In genomic region chr5:69159897-69160509, GRCm38 (mm10) we compare ENCODE assay signal across 27 mouse cellular contexts.
DNase-seq lines count a peak whose midpoint lies in the region; ATAC-seq and TF ChIP-seq lines count a peak whose summit lies in the region.
"Had no signal": no experiment of that assay in that cellular context is flagged by ENCODE, and none has a peak within 500 bp of the region (broad histone marks: within the 10 kb centered on the region; RNA-seq: fewer than 3 reads in every experiment).

No protein-coding gene starts in this region.

- H3K4me2 ChIP-seq in hindbrain, postnatal 0 days (ENCODE audit: low read depth, low read length) = no peak overlapping the region
- H3K4me2 ChIP-seq in hindbrain, embryonic 14.5 days (replicated peaks) = no peak overlapping the region
- no peak overlapping the region for H3K4me2 ChIP-seq in midbrain, postnatal 0 days (ENCODE audit: low read depth, low read length, poor library complexity, severe bottlenecking)
- H3K4me2 ChIP-seq in midbrain, embryonic 11.5 days = no peak overlapping the region
- H3K4me2 ChIP-seq: embryonic facial prominence, embryonic 12.5 days; embryonic facial prominence, embryonic 15.5 days; forebrain, embryonic 15.5 days; heart, embryonic 13.5 days had no signal

- H3K27me3 ChIP-seq in hindbrain, postnatal 0 days (ENCODE audit: insufficient read depth, low read length) = no peaks in the 10 kb centered on the region
- no peaks in the 10 kb centered on the region for H3K27me3 ChIP-seq in hindbrain, embryonic 14.5 days (ENCODE audit: control insufficient read depth, insufficient read depth, low read length)
- H3K27me3 ChIP-seq in midbrain, postnatal 0 days (ENCODE audit: insufficient read depth, low read length) = no peaks in the 10 kb centered on the region
- H3K27me3 ChIP-seq in midbrain, embryonic 11.5 days (ENCODE audit: control insufficient read depth, insufficient read depth, low read length) = no peaks in the 10 kb centered on the region
- H3K27me3 ChIP-seq: embryonic facial prominence, embryonic 12.5 days; embryonic facial prominence, embryonic 15.5 days; forebrain, embryonic 15.5 days; heart, embryonic 13.5 days had no signal

- no peak overlapping the region for H3K9ac ChIP-seq in hindbrain, postnatal 0 days (replicated peaks; ENCODE audit: low read length)
- H3K9ac ChIP-seq in hindbrain, embryonic 14.5 days = no peak overlapping the region
- no peak overlapping the region for H3K9ac ChIP-seq in midbrain, postnatal 0 days (replicated peaks; ENCODE audit: low read length, poor library complexity, severe bottlenecking)
- H3K9ac ChIP-seq in midbrain, embryonic 11.5 days (ENCODE audit: low read length) = no peak overlapping the region
- H3K9ac ChIP-seq: embryonic facial prominence, embryonic 12.5 days; embryonic facial prominence, embryonic 15.5 days; forebrain, embryonic 15.5 days; heart, embryonic 13.5 days had no signal

- no peak overlapping the region for H3K27ac ChIP-seq in hindbrain, postnatal 0 days
- no peak overlapping the region for H3K27ac ChIP-seq in hindbrain, embryonic 14.5 days
- H3K27ac ChIP-seq in midbrain, postnatal 0 days (ENCODE audit: low read depth, low read length) = no peak overlapping the region
- H3K27ac ChIP-seq in midbrain, embryonic 11.5 days (ENCODE audit: low read depth, low read length) = no peak overlapping the region
- H3K27ac ChIP-seq: embryonic facial prominence, embryonic 12.5 days; embryonic facial prominence, embryonic 15.5 days; forebrain, embryonic 15.5 days; heart, adult 2 months; heart, embryonic 10.5 days; heart, embryonic 13.5 days had no signal

- no peak for TF ChIP-seq CTCF in hindbrain, postnatal 0 days (IDR thresholded peaks at IDR 0.05; ENCODE audit: low read depth)
- no peak for TF ChIP-seq CTCF in midbrain, postnatal 0 days (IDR thresholded peaks at IDR 0.05)
- no peak for TF ChIP-seq CTCF in brain, embryonic 14.5 days (IDR thresholded peaks at IDR 0.05; ENCODE audit: borderline replicate concordance, extremely low read depth, insufficient read depth, insufficient read length)

- WGBS in hindbrain, postnatal 0 days = 54% methylated on average over 4 of the region's 4 CpGs
- WGBS in hindbrain, embryonic 14.5 days = 68% methylated on average over 4 of the region's 4 CpGs
- WGBS in midbrain, postnatal 0 days = 55% methylated on average over 4 of the region's 4 CpGs
- WGBS in midbrain, embryonic 11.5 days = 76% methylated on average over 4 of the region's 4 CpGs

- H3K9me3 ChIP-seq in hindbrain, postnatal 0 days (ENCODE audit: low read length) = no peaks in the 10 kb centered on the region
- H3K9me3 ChIP-seq in hindbrain, embryonic 14.5 days (ENCODE audit: control insufficient read depth, low read length) = no peaks in the 10 kb centered on the region
- H3K9me3 ChIP-seq in midbrain, postnatal 0 days (ENCODE audit: low read length) = no peaks in the 10 kb centered on the region
- H3K9me3 ChIP-seq in midbrain, embryonic 11.5 days (ENCODE audit: control insufficient read depth, low read length) = no peaks in the 10 kb centered on the region
- H3K9me3 ChIP-seq: embryonic facial prominence, embryonic 12.5 days; embryonic facial prominence, embryonic 15.5 days; forebrain, embryonic 15.5 days; heart, embryonic 10.5 days; heart, embryonic 13.5 days had no signal

- H3K4me3 ChIP-seq in hindbrain, postnatal 0 days (ENCODE audit: low read length) = no peak overlapping the region
- H3K4me3 ChIP-seq in hindbrain, embryonic 14.5 days (replicated peaks; ENCODE audit: low read length) = no peak overlapping the region
- no peak overlapping the region for H3K4me3 ChIP-seq in midbrain, postnatal 0 days (ENCODE audit: low read depth, low read length)
- H3K4me3 ChIP-seq in midbrain, embryonic 11.5 days (ENCODE audit: low read depth, low read length) = no peak overlapping the region
- H3K4me3 ChIP-seq: embryonic facial prominence, embryonic 12.5 days; embryonic facial prominence, embryonic 15.5 days; forebrain, embryonic 15.5 days; heart, adult 2 months; heart, embryonic 10.5 days; heart, embryonic 13.5 days had no signal

- H3K4me1 ChIP-seq in hindbrain, postnatal 0 days (ENCODE audit: insufficient read depth, low read length) = no peaks in the 10 kb centered on the region
- no peaks in the 10 kb centered on the region for H3K4me1 ChIP-seq in hindbrain, embryonic 14.5 days (replicated peaks; ENCODE audit: control insufficient read depth, insufficient read depth, low read length)
- H3K4me1 ChIP-seq in midbrain, postnatal 0 days (ENCODE audit: insufficient read depth, low read length) = no peaks in the 10 kb centered on the region
- no peaks in the 10 kb centered on the region for H3K4me1 ChIP-seq in midbrain, embryonic 11.5 days (ENCODE audit: control insufficient read depth, insufficient read depth, low read length)
- H3K4me1 ChIP-seq: embryonic facial prominence, embryonic 12.5 days; embryonic facial prominence, embryonic 15.5 days; forebrain, embryonic 15.5 days; heart, embryonic 10.5 days; heart, embryonic 13.5 days had no signal

- no peaks in the 10 kb centered on the region for H3K36me3 ChIP-seq in hindbrain, postnatal 0 days (ENCODE audit: insufficient read depth, low read length)
- H3K36me3 ChIP-seq in hindbrain, embryonic 14.5 days (replicated peaks; ENCODE audit: control insufficient read depth, insufficient read depth) = no peaks in the 10 kb centered on the region
- H3K36me3 ChIP-seq in midbrain, postnatal 0 days (ENCODE audit: insufficient read depth, low read length) = no peaks in the 10 kb centered on the region
- no peaks in the 10 kb centered on the region for H3K36me3 ChIP-seq in midbrain, embryonic 11.5 days (ENCODE audit: control insufficient read depth, insufficient read depth, low read length)
- H3K36me3 ChIP-seq: embryonic facial prominence, embryonic 12.5 days; embryonic facial prominence, embryonic 15.5 days; forebrain, embryonic 15.5 days; heart, embryonic 10.5 days; heart, embryonic 13.5 days had no signal

- peak; percentile 73 for ATAC-seq in hindbrain, postnatal 0 days
- ATAC-seq in hindbrain, embryonic 14.5 days (ENCODE audit: low FRiP score) = no peak
- no peak for ATAC-seq in midbrain, postnatal 0 days (ENCODE audit: low FRiP score)
- ATAC-seq in midbrain, embryonic 11.5 days (ENCODE audit: low FRiP score) = no peak
- ATAC-seq: activated CD4-positive, CD25-positive, alpha-beta regulatory T cell, adult 4 months; CD4-positive, CD25-positive, alpha-beta regulatory T cell, adult 4 months; forebrain, embryonic 15.5 days; inflammation-experienced regulatory T-cells, adult 6 months had no signal

- DNase-seq in hindbrain, postnatal 0 days (ENCODE audit: low spot score) = peak; percentile 28
- DNase-seq in hindbrain, embryonic 14.5 days (ENCODE audit: low spot score) = no peak
- peak; percentile 51 for DNase-seq in midbrain, postnatal 0 days (ENCODE audit: low spot score)
- DNase-seq in midbrain, embryonic 11.5 days (ENCODE audit: low spot score, missing footprints) = no peak
- peak; percentile 5 for DNase-seq in brain, embryonic 14.5 days (ENCODE audit: low read depth)
- peak; percentile 19 for DNase-seq in retina, postnatal 7 days (ENCODE audit: low read depth, low spot score)
- DNase-seq in left cerebral cortex, adult 9 months (ENCODE audit: low spot score in 2 of 2) = no peak
- DNase-seq in kidney, adult 8-10 months = no peak
- DNase-seq: adrenal gland, adult 8-10 months; adrenal gland, postnatal 25 days; cerebellum, adult 11 months; cerebellum, adult 2 months; cerebellum, adult 9-11 months; cerebellum, postnatal 25 days; gastrocnemius, postnatal 10 days; gastrocnemius, postnatal 36 days; heart, adult 2 months; heart, postnatal 14 days; heart, postnatal 4 days had no signal

- TF ChIP-seq POLR2A in brain, embryonic 14.5 days (IDR thresholded peaks at IDR 0.05; ENCODE audit: borderline replicate concordance, extremely low read depth, insufficient read depth, insufficient read length, poor library complexity, severe bottlenecking) = no peak

Comparison
In these comparisons a context has a peak if more than half of its experiments do, and no peak if none do; other contexts are left out.
1. DNase-seq: peak in hindbrain, postnatal 0 days (single experiment), midbrain, postnatal 0 days (single experiment), brain, embryonic 14.5 days (single experiment) and retina, postnatal 7 days (single experiment); none in hindbrain, embryonic 14.5 days (single experiment), midbrain, embryonic 11.5 days (single experiment), left cerebral cortex, adult 9 months (0 of 2) and kidney, adult 8-10 months (0 of 2).